Mouse (Mus musculus) monocyte, adult 2 months (primary cell): ENCODE results near the gene Rapgef4.

Source experiments
- DNase-seq, 2 experiments: peaks; one replicate each; pipeline ENCODE4 v3.0.0; 2022; ENCODE audit warnings: low spot score in 2 of 2, low read depth in 1 of 2

The Rapgef4 gene

DNA sequence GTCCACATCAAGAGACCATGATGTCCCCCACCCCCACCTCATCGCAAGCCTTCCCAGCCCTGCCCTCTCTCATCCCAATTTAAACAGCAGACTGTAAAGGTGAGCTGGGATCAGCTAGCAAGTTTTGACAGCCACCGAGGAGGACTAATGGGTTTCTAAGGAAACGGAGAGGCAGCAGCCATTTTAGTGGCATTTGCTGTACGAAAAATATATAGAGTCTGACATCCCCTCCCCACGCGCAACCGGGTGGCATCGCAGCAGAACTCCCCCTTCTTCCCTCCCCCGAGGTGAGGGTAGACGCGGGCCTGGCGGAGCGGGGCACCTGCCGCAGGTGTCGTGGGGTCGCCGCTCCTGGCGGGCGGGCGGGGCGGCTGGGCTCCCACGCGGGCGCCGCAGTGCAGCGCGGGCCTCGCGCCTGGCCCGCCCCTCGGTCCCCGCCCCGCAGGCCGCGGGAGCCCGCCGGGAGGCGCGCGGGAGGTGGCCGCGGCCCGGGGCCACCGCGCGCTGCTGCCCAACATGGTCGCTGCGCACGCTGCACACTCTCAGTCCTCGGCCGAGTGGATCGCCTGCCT is at the start of gene Rapgef4:
Rapgef4 (plus strand) TSS at position 470 of the 572 bp plus-strand sequence.
- DNase-seq: no peak

DNA sequence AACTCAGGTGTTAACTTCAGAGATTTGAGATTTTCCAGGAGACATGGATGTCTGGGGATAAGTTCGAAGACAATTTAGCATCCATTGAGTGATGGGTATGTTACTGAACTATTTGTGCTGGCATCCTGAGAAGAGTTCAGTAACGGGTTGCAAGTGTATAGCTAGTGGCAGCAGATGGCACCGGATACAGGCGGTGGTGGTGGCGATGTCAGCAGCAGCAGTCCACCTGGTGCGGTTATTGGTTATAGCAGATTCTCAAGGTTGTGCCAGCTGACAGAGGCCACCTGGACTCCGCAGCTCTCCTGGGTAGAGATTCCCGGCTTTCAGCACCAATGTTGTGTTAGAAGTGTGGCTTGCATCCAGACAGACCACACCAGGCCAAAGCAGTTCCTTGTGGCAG is 47.0 kb upstream of the Rapgef4 start:
- no peak for DNase-seq

DNA sequence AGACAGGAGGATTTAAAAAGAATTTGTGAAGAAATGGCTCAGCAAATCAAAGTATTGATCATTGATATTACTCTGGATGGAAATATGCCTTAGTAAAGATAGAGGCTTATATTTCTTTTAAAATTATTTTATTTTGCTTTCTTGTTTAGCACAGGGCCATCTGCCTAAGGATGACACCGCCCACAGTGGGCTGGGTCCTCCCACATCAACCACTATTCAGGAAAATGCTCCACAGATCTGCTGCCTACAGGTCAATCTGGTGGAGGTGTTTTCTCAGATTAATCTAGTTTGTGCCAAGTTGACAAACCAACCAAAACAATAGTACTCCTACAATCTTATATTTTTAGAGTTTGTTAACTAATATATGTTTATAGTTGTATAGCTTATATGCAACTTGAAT is 44.3 kb upstream of the Rapgef4 start:
- DNase-seq: no peak

DNA sequence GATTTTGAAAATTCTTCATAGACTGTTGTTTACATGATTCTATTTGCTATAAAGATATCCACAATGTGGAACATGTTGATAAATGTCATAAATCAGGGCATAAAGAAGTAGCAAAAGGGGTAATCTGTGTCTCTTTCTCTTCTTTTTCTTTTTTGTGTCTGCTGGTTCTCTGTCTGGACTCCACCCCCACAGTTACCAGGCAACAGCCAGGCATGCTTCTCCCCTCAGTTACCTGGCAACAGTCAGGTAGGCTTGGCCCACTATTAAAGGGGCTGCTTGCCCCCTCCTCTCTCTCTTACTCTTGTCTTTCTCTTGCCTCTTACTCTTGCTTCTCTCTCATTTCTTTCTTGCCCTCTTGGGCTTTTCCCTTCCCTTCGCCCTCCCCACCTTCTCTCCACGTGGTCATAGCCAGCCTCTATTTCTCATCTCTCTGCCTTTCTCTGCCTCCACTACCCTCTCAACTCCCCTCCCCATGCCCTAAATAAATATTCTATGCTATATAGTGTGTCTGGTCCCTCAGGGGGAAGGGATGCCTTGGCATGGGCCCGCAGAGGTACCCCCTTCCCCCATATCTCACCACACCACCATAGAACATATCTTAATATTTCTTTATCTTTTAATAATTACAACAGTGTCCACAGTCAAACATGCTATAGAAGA is 43.3 kb upstream of the Rapgef4 start:
- no peak for DNase-seq

DNA sequence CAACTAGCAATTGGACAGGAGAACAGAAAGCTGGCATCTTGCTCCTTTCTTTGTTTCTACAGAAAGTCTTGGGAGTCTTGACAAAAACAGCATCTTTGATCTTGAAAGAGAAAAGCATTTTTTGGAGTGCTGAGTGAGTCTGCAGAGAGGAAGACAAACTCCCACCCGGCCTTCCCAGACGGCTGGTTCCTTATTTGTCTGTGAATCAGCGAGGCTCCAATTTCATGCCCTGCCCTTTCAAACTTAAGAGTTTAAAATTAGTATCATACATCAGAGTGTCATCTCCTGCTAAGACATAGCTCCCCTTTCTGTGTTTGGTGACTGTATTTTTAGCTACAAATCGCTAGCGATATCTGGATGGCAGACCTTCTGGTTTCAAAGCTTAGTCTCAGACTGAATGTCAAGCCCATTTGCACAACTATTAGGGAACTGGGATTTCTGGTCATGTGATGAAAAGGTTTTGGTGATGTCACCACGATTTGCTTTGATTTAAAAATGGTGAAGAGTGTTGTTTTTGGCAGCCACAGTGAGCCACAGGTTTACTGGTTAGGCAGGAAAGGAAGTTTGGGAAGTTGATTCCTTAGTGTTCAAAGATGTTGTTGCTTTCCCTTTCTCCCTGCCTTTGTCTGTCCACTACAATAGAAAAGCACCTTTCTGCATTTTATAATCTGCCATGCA is 42.2 kb upstream of the Rapgef4 start:
- no peak for DNase-seq

DNA sequence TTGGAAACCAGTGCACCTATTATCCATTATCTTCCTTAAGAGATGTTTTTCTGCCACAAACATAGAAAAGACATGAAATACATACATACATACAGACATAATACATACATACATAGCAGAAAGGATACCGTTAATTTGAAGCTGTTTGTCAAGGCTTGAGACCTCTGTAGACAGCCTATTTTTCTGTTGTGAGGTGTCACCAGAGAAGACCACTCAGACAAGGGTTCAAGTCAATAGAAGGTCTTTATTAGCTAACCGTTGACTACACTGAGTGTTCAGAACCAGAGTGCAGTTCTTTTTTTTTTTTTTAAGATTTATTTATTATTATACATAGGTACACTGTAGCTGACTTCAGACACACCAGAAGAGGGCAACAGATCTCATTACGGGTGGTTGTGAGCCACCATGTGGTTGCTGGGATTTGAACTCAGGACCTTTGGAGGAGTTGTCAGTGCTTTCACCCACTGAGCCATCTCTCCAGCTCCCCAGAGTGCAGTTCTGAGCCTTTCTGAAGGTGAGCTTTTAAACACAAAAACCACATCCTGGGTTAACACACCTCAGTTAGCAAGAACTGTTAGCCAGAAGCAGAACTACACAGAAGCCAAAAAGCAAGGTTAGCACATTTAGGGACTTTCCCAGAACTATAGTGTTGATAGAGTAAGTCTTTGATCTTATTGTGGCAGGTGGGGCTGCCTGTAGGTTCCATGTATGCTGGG is 39.9 kb upstream of the Rapgef4 start:
- DNase-seq: no peak

DNA sequence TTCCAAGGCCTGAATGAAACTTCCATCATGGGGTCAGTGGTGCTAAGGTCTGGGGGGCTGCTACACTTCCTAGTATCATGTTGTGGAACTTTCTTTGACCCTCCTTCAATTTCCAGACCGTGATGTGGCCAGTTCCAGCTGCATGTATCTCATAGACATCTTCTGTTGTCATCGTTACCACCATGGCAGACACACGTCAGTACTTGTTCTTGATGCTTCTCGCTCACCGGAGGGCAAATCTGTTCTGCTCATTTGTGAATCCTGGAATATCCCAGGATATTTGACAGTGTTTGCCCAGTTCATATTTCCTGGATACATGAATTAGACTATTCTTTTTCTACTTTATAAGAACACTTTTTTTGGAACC is 39.3 kb upstream of the Rapgef4 start:
- DNase-seq: no peak

DNA sequence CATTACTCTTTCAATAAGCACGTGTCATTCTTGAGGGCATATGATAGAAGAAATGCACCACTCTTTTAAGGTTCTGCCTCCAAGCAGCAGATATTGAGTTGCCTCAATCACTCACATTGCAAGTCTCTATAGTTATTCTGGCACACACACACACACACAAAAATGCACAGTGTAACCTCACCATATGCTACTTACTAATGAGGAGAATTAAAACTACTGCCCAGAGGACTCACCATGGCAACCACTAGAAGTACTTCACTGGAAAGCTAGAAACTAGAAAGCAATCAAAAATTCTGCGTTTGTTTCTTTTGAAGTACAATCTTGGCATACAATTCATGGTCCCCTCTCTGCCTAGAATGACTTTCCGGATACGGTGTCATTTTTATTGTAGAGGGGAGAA is 29.8 kb upstream of the Rapgef4 start:
- no peak for DNase-seq

DNA sequence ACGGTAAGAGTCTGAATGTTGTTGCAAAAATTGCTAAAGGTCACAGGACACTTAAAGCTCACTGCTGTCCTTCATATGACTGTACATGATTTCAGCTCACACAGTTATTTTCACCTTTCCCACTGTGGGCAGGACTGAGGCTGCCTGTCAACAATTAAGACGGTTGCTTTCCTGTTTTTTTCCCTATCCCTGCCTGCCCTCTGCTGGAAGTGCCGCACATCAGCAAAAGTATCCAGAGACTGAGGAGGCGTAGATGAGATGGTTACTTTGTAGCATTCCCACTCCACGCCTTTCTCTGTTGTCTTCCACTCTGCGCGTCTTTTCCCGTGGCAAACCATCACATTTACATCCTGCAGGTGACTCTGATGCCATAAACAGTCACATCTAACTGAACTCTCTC is 25.4 kb upstream of the Rapgef4 start:
- DNase-seq: no peak

DNA sequence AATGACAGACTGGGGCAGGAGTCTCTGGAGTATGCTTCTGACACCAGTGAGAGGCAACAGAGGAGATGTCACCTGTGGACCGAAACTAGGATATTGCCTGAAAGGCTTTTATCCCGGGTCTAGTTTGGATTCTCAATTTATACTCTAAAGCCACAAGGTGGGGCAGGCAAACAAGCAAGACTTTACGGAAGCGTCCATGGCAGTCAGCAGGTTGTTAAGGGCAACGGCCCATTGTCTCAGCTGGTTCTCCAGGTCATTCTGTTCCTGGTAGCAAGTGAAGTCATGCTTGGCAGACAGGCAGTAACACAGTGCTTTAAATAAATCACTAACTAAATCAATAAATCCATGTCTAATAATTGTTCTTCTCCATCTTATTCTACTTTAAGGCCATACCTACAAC is 24.6 kb upstream of the Rapgef4 start:
- DNase-seq: no peak

DNA sequence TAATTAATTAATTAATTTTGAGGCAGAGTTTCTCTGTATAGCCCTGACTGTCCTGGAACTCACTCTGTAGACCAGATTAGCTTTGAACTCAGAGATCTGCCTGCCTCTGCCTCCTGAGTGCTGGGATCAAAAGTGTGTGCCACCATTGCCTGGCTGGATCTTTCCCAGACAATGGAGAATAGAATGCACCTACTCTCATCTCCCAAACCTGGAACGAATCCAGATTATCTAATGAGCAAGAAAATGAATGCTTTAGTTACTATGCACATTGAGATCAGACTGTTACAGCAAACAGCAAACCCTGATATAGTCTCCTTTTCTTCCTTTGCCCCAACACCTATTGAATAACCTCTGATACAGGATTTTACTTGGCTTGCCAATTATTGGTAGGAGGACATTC is 23.1 kb upstream of the Rapgef4 start:
- DNase-seq: no peak

DNA sequence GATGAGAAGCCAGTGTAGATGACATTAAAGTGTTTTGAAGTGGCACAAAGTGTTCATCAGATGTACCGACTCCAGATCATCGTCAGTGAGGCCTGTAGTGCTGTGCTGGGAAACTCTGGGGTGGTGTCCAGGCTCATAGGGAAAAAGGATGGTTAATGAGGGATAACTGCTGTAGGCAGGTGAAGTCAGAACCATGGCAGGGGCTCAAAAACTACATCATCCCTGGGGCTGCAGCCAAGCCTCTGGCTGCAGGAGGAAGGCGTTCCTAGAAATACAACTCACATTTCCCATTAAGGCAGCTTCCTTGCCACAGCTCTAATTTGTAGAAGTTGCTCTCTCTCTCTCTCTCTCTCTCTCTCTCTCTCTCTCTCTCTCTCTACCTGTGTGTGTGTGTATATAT is 22.6 kb upstream of the Rapgef4 start:
- DNase-seq: no peak

DNA sequence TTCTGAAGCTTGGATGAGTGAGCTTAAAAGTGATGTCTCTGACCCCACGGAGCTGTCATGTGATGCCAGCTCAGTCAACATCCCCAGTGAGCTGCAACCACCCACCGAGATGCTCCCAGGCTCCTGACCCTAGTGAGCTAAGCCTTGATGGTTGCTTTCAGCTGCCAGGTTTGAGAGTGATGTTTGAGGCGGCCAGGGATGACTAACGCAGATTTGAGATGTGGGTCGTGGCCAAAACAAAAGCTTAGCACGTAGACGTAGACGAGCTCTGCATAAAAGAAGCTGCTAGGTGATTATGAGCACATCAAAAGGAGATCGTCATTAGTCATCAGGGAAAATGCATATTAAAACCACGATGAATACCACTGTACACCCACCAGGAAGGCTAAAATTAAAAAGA is 16.8 kb upstream of the Rapgef4 start:
- no peak for DNase-seq

DNA sequence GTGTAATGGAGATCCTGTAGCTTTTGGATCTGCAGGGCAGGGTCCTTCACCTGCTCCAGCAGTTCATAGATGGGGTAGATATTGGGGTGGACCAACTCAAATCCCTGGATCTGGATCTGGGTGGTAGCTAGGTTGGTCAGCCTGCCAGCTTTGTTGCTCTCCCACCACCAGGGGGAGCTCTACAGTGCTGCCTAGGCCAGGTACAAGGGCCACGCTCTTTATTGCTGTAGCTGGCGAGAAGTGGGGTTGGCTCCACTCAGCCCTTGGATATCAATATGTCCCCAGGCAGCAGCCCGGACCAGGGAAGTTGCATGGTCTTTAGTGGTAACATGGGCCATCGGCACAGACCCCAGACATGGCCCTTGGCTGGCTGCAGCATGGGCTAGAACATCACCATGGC is 15.6 kb upstream of the Rapgef4 start:
- DNase-seq: no peak

DNA sequence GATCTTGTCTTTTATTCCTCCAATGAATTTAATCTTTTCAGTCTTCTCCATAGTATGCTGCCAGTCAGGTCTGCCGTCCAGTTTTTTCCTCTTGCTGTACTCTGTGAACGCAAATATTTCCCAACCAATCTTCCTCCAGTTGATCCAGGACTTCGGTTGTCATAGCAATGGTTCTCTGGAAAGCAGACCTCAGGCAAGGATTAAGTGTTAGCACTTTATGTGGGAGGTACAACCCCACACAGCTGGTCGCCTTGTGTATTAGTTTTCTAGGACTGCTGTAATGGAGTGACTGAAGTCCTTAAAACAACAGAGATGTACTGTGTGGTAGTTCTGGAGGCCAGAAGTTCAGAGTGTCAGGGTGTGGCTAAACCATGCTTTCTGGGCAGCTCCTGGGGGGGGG is 14.3 kb upstream of the Rapgef4 start:
- DNase-seq: no peak

DNA sequence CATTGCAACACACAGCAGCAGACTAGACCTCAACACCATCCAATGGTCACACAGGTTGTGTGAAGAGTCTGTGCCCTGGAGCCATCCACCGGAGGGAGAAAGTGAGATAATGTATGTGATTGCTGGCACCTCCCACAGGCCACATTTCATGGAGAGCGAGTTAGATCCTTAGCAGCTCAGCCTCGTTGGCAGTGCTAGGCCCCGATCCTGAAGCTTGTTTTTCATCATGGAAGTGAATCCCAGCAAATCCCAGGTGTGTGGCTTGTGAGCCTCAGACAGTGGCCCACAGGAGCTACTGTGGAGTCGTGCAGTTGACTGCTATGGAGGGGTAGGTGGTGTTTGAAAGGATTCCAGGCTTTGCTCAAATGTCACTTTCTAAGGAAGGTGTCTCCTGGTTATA is 13.2 kb upstream of the Rapgef4 start:
- DNase-seq: no peak

DNA sequence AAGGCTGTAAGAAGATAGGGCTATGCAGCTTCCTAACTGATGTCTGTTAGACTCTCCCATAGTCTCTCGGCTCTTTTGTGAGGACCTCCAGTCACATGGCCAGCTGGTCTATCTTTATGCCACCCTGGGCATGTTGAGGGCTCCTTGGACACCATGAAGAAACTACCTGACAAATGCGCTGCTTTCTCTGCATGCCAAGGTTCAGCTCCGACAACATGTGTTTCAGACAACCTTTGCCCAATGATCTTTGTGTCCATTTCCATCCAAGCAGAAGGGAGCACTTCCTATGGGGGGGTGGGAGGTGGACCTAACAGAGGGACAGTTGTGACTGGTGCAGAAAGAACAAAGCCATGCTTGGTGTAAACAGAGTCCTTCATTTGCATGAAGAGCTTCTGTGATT is 7.4 kb upstream of the Rapgef4 start:
- DNase-seq: no peak

DNA sequence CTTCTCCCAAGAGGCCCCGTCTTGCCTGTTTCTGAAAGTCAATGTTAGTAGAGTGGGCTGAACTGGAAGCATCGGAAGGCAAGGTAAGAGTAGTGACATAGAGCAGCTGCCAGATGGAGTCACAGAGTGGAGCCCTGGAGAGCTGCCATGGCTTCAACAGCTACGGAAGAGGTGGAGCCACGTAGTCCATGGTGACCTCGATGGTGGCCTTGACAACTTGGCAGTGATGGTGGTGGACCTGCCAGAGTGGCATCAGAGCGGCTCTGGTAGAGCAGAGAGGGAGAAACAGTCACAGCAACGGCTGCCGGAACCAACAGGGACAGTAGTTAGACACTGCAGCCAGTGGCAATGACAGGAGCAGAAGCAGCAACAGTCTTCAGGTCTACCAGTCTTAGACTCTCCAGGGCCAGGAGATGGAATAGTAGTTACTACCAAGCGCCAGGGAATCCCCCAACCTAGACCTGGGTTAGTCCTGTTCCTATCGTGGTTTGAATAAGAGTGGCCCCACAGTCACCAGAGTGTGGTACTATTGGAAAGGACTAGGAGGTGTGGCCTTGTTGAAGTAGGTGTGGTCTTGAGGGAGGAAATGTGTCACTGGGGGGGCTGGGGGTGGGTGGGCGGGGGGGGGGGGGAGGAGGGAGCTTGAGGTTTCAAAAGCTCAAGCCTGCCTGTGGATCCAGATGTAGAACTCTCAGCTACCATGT is 6.7 kb upstream of the Rapgef4 start:
- no peak for DNase-seq

DNA sequence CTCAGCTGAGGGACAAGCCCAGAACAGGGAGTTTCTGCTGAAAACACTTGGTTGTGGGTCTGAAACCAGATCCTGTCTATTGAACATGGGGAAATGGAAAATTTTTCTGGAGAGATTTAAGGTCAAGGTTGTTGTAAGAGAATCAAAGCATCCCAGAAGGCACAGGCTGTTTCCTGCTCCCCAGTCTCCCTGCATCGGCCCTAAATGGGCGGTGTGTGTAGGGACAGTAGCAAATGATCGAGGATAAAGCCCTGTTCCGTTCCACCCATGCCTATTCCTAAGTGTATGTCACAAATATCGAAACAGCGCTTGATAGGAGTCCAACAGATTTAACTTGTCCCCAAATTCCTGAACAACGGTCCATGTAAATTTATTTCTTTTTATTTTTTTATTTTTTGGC is 1.1 kb upstream of the Rapgef4 start:
- DNase-seq: no peak

DNA sequence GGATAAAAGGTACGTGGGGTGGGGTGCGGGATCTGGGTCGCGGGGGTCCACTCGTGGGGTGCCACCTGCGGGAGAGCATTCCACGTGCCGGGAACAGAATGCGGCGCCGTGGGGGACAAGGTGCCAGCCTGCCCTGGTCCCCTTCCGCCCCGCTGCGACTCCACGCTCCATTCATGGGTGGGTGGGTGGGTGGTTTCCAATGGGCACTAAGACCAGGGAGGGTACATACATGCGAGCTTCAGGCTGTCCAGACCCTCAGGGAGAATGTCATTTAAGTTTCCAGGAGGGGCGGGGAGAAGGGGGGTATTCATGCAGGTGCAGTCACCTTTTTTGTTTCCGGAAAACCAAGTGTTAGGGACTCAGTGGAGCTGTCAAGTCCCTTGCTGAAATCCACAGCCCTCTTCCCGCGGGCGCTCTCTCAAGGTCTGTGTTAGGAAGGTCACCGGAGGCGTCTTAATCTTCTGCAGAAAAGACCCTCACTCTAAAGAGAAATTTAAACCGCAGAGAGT is 357 bp downstream of the Rapgef4 start:
- DNase-seq: no peak

DNA sequence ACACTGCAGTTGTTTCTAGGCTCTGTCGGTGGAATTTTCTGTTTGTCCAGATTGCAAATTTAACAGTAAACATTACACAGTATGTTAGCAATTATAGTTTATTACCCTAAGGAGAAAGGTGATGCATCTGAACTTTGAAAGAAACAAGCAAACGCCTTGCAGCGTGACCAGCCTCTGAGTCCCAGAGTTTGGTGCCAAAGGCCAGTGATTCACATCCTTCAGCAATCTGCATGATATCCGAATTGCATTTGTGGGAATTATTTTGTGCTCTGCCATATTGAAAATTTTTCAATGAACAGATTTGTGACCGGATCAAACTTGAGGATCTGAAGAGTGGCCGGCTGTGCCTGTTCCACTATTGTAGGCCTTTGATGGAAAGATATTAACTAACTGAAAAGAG is 856 bp downstream of the Rapgef4 start:
- DNase-seq: no peak
